Mouse (Mus musculus): Measurements from ENCODE around the gene Wrap53.

GRCm38 (mm10) chr11:69525661-69526060, 54.4 kb downstream of the Wrap53 start:
- TF ChIP-seq CTCF (IDR thresholded peaks at IDR 0.05), result no peak
- no peak for TF ChIP-seq EP300 (IDR thresholded peaks at IDR 0.05)

Measured in lung, postnatal 0 days (tissue).